Mouse (Mus musculus) small intestine, adult 2 months (tissue): ENCODE measurements around the gene Dlg2.

Experiments used
- CTCF ChIP-seq: fragments of 200-500 bp; IDR thresholded peaks from 2 replicates; pipeline ENCODE4 v1.5.1; 2012; ENCODE audit warnings: low read depth, mild to moderate bottlenecking, control low read depth, inconsistent platforms, low read length, moderate library complexity, mixed read lengths; ENCODE audit not compliant: insufficient replicate concordance, insufficient read length; ENCODE audit errors: extremely low read depth
- POLR2A ChIP-seq: fragments of 200-500 bp; IDR thresholded peaks from 2 replicates; pipeline ENCODE4 v1.6.1; 2012; ENCODE audit warnings: low read depth, mild to moderate bottlenecking, control low read depth, inconsistent platforms, low read length, moderate library complexity

- TF ChIP-seq POLR2A (no peak), CTCF (no peak)
Measured at GRCm38 (mm10) chr7:92150768-92151167, 1674.3 kb downstream of the Dlg2 start.
